Mouse (Mus musculus): Measurements from ENCODE around the gene 1700018B08Rik.

- TF ChIP-seq CTCF (IDR thresholded peaks at IDR 0.05; ENCODE audit: insufficient read depth, low read length) (no peak), POLR2A (IDR thresholded peaks at IDR 0.05; ENCODE audit: borderline replicate concordance, extremely low read depth, low read depth, low read length) (no peak)
Measured at GRCm38 (mm10) chr8:121497621-121498020, 46.5 kb downstream of the 1700018B08Rik start.

All from lung, adult 2 months (tissue).